Mouse (Mus musculus): ENCODE data around the gene Fastk.
"Not testable (repeated sequence)": the region's sequence is repeated elsewhere in the genome, so short reads cannot be mapped to it uniquely, and the experiment has no call there.

Gene Fastk

DNA sequence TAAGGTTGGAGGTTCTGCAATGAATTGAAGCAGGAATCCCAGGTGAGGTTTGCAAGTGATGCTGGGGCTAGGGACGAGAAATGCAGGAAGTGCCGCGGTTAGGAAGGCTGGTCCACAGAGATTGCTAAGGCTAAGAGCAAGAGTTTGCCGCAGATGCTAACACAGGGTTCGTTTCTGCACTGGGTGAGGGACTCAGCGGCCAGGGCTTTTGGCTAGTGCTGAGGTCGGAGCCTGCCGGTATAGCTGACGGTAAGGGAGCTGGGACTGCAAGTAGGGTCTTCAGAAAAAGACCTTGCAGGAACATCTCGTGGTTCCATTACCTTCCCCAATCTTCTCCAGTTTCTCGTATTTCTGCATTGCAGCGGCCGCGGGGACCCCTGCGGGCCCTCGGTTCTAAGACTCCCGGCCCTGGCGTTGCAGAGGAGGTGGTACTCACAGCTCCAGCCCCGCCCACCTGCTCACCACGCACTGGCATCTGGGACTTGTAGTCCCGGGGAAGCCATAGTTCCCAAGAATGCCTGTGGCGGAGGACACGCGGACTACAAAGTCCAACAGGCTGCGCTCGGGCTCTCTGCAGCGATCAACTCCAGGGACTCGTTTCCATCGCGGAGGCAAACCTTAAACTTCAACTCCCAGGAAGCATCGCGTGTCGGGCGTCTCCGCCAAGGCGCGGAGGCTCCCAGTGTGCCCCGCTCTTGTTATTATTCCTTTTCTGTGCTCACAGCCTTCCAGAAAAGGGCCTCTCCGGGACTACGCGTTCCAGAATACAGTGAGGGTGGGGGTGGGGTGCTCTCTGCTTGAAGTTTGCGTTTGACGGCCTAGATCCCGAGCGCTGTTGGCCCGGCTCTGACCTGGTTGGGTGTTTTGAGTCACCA, 21.7 kb downstream of the Fastk start, which contains the start of the genes Cdk5 and Slc4a2:
Cdk5 (minus strand) TSS at position 402 of the 875 bp plus-strand sequence.
Slc4a2 (plus strand) TSS at position 709 of the 875 bp plus-strand sequence.
- DNase-seq (ENCODE audit: low spot score): peak; percentile 99

DNA sequence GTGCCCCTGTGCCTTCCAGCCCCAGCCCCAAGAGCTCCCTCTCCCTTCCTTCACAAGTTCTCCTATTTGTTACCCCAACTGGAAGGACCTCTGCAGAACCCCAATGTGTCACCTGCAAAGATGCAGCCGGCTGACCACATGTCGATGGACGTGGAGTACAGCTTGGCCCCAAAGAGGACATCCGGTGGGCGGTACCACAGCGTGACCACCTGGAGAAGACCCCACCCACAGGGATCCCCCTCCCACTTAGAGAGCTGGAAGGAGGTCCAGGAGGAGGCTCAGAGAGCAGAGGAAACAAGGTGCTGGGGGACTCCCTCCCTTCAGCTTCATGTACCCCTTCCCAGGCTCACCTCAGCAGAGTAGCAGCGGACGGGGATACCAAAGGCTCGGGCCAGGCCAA, 24.7 kb downstream of the Fastk start:
- no peak for DNase-seq (ENCODE audit: low spot score)

DNA sequence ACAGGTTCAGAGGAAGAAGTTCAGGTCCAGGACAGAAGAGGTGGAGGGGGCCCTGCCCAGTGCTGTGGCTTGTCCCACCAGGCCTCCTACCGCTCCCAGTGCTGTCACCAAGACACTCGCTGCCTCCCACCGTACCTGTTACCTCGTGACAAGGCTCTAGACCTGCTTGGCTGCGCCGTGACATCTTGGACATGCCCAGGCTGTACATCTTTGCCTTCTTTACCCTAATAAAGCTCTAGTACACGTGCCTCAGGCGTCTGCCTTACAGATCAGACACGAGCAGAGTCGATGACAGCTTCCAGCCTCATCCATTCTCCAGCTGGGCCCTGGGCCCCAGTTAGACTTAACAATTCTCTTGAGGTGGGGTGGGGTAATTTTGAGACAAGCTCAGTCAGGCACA, 27.5 kb downstream of the Fastk start:
- DNase-seq (ENCODE audit: low spot score): no peak

DNA sequence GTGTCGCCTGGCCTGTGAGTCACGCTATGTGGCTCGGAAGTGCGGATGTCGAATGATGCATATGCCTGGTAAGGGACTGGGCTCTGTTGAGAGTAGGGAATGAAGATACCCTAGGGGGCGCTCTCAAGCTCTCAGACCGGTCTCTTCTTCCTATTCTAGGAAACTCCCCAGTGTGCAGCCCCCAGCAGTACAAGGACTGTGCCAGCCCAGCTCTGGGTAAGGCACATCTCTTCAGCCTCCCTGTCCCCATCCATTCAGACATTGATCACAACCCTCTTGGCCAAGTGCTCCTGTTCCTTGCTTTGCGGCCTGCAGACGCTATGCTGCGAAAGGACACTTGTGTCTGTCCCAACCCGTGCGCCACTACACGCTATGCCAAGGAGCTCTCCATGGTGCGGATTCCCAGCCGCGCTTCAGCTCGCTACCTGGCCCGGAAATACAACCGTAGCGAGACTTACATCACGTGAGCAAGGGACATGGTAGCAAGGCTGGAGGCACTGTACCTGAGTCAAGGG, 28.8 kb downstream of the Fastk start:
- peak; percentile 63 for DNase-seq (ENCODE audit: low spot score)

DNA sequence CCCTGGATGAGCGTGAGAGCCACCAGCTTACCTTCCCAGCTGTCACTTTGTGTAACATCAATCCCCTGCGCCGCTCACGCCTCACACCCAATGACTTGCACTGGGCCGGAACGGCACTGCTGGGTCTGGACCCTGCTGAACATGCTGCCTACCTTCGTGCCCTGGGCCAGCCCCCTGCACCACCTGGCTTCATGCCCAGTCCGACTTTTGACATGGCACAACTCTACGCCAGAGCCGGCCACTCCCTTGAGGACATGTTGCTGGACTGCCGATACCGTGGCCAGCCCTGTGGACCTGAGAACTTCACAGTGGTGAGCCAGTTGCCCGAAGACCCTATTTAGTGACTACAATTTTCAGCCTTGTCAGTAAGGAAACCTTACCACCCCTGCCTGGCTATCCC, 31.1 kb downstream of the Fastk start:
- no peak for DNase-seq (ENCODE audit: low spot score)

DNA sequence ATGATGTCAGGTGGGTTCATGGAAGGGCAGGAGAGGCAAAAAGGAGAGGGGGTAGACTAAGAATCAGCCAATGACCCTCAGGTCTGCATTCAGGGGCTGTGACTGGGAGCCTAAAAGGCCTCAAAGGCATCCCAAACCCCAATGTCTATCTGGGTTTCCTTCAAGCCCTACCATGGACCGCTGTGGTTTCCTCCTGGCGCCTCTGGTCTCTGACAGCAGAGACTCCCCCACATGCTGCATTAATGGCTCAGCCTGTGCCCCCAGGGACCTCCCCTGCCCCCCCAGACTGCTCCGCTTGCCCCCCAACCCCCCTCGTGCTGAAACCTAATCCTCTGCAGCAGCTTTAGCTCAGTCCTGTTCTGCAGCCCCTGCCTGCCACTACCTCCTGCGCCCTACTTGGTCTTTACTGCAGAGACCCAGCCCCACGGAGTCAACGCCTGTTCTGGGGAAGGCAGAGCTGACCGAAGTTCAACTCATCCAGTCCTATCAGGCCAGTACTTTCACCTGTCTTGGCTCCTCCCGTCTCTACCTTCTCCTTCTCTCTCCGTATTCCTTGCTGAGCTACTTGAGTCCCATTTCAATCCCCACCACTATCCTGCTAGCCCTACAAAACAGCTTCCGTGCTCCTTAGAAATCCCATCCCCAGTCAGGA, 31.9 kb downstream of the Fastk start, which contains the start of gene Asic3:
Asic3 (plus strand) TSS at position 351 of the 652 bp plus-strand sequence.
- DNase-seq (ENCODE audit: low spot score): no peak

DNA sequence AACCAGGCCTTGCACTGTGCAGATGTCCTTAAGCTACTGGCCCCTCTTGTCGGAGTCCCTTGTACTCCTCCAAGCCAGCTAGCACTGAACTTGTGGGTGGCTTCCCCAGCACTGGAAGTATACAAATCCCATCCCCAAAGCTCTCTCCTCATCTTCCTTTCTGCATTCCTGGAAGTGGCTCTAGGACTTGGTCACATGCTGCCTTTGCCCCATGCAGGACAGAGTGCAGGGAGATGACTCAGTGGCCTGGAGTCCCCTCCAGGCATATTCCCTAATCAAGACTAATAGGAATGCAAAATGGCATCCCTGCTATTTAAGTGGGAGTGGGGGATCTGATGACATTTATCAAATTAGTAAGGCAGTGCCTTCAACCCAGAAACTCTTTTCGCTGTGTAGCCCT, 33.0 kb downstream of the Fastk start:
- DNase-seq (ENCODE audit: low spot score): no peak

DNA sequence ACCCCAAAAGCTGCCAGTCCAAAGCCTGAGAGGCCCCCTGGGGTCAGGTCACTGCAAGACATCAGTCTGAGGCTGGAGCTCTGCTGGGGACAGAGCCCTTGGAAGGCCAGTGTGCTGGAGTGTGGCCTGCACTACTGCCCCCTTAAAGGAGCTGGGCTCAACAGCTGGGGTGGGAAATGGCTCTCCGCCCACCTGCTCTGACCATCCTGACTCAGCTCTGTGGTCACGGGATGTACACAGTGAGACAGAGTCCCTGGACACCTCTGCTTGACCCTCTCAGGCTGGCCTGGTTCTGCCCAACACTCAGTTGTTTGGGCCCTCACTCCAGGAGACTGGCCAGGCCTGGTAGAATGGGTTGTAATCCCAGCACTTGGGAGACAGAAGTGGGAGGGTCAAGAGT, 35.6 kb downstream of the Fastk start:
- no peak for DNase-seq (ENCODE audit: low spot score)

DNA sequence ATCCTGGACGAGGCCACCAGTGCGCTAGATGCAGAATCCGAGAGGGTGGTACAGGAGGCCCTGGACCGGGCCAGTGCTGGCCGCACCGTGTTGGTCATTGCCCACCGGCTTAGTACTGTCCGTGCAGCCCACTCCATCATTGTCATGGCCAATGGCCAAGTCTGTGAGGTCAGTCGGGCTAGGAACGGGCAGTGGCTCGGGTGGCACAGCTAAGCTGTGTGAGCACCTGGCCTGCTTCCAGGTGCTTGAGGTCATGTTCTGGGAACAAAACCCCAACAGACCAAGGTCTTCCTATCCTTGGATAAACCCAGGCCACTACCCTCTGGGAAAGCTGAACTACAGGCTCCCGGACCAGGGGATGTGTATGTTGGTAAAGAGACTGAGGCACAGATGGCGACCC, 36.4 kb downstream of the Fastk start:
- DNase-seq (ENCODE audit: low spot score): no peak

DNA sequence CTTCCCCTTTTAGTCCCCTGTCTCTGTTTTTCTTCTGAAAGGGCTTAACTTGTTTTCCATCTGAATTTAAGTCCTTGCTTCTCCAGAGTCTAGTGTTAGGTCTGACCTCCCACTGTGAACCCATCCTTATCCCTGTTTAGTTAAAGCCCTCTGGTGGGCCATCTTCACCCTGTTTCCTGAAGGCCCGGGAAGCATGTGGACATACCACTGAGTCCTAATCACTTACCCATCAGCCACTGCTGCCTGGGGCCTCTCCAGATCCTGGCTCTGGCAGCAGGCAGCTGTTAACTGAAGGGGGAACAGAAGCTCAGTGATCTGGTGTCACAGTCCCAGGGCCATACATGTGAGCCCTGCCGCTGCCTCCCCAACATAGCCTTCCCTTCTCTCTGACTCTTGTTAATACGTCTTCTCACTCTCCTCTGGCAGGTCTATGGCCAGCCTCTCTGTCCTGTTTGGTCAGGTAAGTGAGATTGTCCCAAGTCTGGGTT, 39.7 kb downstream of the Fastk start:
- no peak for DNase-seq (ENCODE audit: low spot score)

DNA sequence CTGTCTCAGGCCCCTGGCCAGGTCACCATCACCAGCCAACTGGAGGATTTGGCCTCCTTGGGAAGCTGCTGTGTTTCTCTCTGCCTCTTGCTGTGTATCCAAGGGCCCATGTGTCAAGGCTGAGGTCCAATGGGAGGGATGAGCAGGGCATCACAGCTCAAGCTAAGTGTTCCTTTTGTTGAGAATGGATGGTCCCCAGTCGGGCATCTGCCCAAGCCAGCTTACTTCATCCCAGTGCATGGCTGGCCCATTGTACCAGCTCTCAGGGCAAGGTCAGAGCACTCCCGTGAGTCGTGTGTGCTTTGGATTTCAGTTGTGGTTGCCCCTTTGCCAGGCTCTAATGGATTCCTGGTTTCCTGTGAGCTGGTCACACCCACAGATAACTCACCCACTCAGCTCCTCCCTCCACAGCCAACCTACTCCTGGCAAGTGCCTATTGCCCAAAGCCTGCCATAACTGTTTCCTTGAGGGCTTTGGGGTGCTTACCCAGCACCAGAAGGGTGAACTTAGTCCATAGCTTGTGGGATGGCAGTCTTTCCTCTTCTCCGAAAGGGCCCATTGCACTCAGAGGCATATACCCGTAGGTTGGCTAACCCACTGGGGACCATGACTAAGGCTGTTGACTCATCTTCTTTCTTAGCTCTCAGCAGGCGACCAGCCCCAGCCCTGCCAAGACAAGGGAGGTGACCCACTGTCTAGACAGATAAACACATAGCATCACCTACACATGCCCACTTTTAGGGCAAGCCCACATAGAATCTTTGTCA, 40.3 kb downstream of the Fastk start:
- no peak for DNase-seq (ENCODE audit: low spot score)

DNA sequence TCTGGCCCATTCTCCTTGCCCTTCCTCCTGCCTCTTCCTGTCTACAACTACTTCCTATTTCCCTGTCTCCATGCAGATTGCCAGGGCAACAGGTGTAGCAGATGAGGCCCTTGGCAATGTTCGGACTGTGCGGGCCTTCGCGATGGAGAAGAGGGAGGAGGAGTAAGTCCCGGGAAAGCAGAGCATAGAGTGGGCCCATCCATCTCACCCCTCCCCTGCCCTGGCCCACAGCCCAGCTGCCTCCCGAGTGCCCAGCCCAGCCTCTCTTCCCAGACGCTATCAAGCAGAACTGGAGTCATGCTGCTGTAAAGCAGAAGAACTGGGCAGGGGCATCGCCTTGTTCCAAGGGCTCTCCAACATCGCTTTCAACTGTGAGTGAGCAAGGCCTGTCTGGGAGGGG, 43.1 kb downstream of the Fastk start:
- no peak for DNase-seq (ENCODE audit: low spot score)

DNA sequence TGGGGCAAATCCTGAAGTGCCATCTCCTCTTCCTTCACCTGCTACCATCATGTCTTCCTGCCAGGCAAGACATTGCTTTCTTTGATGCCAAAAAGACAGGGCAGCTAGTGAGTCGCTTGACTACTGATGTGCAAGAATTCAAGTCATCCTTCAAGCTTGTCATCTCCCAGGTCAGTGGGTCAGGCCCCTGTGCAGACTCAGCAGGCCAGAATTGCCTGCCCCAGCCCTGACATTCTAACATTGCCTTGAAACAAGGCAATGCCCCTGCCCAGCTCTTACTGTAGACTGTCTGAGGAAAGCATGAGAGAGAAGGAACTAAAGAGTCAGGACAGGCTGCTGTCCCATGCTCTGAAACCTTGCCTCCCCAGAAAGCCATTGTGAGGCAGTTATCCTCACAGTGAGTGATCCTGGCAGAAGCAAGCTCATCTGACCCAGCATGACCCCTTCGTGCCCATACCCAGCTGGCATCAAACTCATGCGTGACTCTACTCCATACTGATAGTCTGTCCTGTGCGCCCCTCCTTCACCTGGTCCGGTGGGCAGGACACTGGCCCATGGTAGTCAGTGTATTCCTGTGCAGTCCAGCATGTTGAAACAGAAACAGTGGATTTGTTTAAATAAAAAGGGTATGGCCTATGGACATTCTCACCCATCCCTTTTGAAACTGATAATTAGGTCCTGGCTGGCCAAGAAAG, 44.0 kb downstream of the Fastk start:
- DNase-seq (ENCODE audit: low spot score): no peak

DNA sequence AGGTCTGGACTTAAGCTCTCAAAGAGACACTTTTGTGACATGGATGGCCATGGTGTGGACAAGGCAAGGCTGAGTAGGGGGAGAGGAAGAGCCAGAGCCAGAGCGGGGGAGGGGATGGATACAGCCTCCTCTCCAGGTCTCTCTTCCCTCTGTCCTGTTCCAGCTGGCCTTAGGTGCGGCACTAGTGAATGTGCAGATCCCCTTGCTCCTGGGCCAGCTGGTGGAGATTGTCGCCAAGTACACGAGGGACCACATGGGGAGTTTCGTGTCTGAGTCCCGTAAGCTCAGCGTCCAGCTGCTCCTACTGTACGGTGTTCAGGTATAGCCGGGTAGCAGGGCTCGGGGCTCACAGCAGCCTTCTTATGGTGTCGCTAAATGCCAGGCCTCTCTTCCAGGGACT, 44.7 kb downstream of the Fastk start:
- no peak for DNase-seq (ENCODE audit: low spot score)

DNA sequence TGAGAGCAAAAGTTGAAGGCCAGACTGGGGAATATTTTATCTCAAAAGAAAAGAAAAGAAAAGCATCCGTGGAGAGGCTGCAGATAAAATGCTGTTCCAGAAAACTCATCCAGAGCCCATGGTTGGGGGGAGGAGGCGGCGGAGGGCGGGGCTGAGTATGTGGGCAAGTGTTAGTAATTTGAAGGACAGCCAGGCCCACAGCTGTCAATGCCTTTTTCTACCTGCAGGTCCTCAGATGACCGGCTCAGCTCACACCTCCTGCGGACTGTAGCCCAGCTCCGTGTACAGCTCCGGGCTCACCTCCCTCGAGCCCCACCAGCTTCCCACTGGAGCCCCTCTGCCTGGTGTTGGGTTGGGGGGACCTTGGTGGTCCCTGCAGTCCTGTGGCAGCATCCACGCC, 45.4 kb downstream of the Fastk start:
- DNase-seq (ENCODE audit: low spot score): no peak

DNA sequence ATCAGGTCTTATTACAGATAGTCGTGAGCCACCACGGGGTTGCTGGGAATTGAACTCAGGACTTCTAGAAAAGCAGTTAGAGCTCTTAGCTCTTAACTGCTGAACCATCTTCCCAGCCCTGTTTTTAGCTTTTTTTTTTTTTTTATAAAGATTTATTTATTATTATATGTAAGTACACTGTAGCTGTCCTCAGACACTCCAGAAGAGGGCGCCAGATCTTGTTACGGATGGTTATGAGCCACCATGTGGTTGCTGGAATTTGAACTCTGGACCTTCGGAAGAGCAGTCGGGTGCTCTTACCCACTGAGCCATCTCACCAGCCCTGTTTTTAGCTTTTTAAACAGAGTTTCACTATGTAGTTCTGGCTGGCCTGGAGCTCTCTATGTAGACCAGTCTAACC, 48.8 kb downstream of the Fastk start:
- DNase-seq (ENCODE audit: low spot score): not testable (repeated sequence)

DNA sequence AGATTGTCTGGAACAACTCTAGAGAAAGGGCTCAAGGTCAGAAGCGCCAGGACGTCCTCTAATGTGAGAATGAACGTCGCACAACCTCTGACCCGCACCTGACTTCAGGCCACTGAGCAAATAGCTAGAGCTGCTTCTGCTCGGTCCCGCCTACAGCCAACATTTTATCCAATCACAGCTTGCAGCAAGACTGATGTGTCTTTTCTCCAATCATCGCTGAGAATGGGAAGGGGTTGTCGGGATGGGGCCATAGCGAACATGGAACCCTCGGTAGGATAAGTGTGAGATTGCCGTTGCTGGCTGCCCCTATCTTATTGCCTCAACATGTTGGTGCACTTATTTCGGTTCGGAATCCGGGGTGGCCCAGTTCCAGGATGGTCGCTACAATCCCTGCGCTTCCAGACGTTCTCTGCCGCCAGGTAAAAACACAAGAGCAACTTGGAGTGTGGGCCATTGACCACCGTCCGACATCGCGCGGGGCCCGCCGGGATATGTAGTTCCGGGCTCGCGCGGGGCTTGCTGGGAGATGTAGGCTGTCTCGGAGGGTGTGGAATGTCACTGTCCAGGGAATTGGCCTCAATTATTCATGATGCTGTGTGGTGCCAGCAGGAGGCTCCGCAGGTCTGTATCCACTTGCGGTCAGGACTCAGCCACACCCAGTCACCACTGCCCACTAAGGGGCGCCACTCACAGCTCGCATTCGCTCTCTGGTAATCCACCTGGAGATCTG, 50.8 kb downstream of the Fastk start:
- peak; percentile 92 for DNase-seq (ENCODE audit: low spot score)

DNA sequence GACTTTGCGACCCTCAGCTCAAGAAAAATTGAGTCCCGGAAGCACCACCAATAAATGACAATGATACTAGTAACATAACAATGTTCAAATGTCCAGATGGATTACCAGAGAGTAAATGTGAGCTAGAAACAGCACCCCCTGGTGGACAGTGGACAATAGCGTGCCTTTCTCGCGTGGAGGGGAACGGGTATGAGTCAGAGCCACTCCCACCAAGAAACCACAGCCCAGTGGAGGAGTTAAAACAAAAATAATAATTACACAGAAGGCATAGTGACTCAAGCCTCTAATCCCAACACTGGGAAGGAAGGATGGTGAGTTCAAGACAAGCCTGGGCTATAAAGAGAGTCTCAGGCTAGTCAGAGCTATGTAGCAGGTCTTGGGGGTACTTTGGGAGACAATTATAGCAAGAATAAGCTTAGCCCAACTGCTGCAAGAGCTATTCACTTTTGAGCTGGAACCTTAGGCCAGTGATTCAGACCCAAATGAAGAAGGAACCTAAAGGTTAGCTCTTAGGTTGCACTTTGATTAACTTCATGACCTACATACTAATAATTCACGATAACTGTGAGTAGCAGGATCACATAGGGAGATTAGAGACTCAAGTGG, 51.6 kb downstream of the Fastk start, which contains the start of gene Abcb8:
Abcb8 (plus strand) TSS at position 272 of the 606 bp plus-strand sequence.
- DNase-seq (ENCODE audit: low spot score): peak; percentile 87

DNA sequence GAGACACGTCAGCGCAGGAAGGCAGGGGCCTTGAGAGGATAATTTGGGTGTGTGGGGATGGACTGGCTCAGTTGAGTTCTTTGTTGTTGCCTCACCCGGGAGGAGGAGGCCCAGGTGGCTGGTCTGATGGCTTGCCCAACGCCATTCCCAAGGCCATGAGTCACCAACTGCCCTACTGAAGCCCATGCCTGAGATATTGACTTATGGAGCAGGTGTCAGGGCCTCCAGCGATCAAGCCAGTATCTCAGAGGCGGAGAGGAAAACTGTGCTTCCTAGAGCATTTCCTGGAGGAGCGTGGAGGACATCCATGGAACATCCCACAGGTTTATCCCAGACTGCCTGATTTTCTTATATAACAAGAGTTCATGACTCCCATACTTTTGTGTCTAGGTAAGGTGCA, 52.4 kb downstream of the Fastk start:
- DNase-seq (ENCODE audit: low spot score): peak; percentile 49

DNA sequence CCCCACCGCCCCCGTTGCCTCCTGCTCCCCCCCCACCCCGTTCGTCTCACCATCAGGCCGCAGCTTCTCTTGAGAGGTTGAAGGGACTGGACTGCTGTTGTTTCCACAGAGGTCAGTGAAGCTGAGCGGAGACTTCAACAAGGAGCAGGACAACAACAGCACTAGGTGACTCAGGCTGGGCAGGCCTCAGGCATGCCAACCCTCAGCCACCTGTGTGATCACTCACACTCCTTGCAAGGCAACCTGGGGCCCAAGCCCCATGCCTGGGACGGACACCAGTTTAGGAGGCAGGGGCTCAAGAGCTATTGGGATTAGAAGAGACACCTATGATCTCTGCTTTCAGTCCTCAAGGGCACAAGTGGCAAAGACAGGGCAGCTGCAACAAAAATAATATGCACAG, 53.2 kb downstream of the Fastk start, which contains the start of gene Atg9b:
Atg9b (minus strand) TSS at position 280 of the 400 bp plus-strand sequence.
- no peak for DNase-seq (ENCODE audit: low spot score)
